Mouse (Mus musculus) frontal cortex, postnatal 10 days (tissue): Measurements from ENCODE around the gene Epgn.

ENCODE experiments used
- DNase-seq, 2 experiments: peaks; one replicate each; pipeline ENCODE4 v3.0.0; 2022; ENCODE audit warnings: low spot score in 2 of 2, mixed read lengths in 1 of 2

Epgn gene

DNA sequence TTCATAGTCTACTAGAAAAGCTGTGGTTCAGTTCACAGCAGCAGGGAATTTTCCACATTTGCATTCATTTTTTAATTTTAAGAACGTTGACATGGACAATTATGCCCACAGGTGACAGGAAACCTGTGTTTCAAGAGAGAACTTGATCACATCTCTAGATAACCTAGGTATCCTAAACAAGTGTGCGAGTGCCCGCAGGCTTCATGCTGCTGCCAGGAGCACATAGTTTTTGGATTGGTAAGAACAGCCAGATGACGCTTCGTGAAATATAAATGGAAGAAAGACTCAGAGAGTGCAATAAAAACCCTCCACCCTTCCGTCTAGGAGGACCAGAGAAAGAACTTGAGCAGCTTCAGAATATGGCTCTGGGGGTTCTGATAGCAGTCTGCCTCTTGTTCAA, at the start of gene Epgn:
Gene Epgn, plus strand, starts transcription at position 301 of the 400 bp plus-strand sequence.
- DNase-seq = no peak

DNA sequence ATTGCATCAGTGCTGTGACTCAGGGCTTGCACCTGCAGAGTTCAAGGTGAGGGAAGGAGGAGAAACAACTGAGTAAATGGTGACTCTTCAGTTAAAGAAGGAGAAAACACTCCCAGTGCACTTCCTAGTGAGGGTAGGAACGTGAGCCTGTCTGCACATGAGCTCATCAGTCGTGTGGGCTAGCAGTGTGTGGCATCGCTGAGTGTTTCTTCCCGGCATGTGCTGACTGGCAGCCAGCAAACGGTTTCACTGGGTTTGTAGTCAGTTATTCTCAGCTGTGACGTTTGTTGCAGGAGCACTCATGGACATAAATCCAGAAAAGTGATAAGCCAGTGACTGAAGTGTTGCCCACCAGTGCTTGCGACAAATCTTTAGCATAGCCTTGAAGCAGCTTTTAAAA, 47.0 kb upstream of the Epgn start:
- DNase-seq = no peak

DNA sequence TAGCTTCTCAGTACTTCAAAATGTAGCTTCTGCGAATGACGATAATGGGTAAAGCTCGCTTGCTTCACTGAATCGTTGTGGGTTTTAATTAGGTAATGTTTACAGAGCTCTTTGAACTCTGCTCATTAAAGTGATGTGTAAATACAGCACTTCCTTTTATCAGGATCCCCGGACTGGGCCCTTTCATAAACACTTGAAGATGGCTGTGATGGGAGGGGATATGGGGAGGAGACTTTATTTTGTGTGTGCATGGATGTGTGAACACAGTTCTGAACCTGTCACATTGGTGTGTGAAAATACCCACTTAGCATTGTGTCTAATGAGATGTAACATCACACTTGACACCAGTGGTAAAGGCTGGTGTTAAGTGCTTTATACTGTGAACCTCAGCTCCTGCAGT, 39.7 kb upstream of the Epgn start:
- no peak for DNase-seq

DNA sequence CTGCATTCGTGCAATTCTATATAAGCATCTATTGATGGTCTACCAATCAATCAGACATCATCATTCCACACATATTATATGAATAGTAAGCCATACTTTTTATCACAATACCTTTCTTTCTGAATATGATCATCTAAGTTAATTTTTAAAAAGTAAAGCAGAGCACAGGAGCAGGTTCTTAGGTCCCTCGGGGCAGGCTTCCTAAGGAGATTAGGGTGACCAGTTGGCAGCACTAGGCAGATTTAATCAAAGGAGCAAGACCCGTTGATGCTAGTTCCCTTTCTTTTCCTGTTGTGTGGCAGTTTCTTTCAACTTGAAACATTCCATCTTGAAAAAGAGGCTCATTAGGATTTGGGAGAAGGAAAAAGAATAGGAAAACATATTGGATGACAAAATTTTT, 39.1 kb upstream of the Epgn start:
- no peak for DNase-seq

DNA sequence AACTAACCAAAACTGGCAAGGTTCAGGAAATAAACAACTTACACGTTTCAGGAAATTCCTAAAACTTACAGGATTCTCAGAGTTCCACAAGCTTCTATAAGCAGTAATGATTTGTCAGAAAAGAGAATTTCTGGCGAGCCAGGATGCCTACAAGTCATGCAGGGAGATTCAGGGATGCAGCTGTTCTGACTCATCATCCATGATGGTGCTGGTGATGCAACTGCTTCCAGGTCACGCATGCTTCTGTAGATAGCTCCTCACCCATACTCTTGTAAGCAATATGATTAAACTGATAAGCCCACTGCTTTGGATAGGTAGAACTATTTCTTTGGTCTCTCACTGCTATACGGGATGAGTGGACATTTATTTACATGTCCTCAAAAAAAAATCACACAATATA, 38.7 kb upstream of the Epgn start:
- no peak for DNase-seq

DNA sequence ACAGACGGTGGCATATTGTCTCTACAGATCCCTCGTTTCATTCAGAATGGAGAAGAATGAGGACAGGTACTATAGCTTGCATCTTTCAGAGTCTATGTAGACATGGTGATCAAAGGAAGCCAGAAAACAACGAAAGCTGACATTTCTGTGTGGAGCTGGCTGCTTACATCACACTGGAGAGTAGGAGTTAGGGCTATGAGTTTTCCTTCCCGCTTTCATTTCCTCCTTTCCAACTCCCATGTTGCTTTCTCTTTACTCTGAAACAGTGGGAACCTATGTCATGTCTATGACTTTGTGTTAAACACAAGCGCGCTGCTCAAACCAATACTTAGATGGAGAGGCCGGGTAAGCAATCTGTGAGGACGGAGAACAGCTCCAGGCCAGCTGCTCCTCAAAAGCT, 27.3 kb upstream of the Epgn start:
- no peak for DNase-seq

DNA sequence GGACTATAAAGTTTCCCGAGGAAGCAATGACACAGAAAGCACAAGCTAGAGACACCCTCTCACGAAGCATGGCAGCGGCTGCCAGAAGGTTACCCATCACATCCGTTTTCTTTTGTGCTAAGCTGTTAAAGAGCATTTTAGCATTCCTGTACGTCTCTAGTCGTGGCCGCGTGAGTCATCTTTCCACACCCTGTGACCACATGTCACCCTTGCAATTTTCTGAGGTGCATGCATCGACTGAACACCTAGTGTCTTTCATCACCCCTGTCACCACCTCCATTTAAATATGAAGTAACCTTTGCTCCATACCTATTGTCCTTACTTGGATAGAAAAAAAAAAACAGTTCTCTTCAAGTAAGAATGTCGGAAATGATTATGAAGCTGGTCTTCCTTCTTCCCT, 12.0 kb upstream of the Epgn start:
- DNase-seq = no peak

DNA sequence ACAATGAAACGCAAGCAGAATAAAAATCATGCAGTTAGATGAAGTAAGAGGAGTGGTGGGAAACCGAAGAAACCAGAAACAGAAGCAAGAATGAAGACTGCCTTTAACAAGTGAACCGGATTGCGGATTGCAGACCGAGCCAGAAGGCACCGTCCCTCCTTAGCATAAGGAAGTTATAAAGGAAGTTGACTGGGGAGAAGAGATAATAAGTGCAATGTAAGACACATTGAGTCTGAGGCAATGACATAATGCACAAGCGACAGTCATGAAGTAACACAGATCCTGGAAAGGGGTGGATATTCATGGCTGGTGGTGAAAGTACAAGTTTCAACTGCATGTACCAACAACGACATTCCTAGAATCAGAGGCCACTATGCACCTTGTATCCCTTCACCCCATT, 4.2 kb upstream of the Epgn start:
- DNase-seq = no peak

DNA sequence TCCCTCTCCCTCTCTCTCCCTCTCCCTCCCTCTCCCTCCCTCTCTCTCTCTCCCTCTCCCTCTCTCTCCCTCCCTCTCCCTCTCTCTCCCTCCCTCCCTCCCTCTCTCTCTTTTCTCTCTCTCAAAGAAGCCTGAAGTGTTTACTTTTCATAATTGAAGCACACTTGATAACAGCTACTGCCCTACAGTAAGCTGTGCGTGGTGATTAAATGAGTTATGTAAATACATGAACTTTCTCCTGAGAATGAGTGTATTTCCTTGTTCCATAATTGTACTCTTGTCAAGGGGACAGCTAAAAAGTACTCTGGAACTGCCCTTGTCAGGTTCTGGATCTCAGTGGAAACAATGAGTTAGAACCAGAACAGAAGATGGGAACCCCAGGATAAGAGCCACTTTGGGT, 576 bp downstream of the Epgn start:
- DNase-seq = no peak

DNA sequence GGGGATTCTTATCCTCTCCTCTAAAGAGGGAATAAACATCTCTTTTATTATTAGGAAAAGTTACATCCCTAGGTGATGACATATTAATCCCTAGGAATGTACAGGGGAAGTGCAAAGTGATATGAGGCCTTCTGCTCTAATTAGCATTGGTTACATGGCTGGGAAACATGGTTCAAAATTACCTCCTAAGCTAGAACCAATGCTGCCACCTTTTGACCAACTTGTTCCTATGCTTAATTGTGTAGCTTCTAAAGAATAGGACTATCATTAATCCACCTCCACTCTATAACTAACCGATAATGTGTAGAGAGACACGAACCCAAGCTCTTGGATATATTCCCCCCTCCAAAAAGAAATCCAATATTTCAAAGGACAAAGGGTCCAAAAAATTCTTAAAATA, 3.4 kb downstream of the Epgn start:
- no peak for DNase-seq

DNA sequence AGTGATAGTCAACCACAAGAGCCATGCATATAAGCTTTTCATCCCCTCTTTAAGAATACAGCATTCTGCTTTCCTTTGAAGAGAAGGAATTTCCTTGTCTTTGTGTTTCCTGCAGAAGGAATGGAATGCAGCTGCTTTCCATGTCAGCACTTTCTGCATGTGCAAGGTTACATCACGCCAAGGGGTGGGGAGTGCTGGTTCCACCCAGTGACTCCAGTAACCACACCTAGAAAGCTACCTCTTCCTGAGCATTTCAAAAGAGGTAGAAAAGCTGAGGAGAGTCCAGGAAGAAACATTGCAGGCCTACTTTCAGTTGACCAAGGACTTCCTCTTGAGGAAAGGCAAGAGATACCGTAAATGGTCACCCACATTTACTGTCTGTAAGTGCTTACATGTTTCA, 8.1 kb downstream of the Epgn start:
- DNase-seq = no peak

DNA sequence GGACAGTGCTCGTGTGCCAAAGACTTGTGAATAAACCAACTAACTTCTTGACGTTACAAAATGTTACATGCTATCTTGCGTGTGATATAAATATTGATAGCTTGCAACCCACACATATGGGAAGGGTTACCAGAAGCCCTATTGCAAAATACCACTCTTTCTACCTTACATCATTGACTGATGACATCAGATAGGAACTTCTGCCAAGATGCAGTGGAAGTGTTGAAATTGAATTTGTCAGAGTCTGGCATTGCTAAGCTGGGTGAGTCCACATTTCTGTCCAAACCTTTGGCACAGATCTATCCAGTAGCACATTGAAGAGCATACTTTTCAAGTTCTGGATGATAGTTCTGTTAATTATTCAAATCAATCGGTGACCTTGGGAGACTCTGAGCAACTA, 9.4 kb downstream of the Epgn start:
- DNase-seq = no peak

DNA sequence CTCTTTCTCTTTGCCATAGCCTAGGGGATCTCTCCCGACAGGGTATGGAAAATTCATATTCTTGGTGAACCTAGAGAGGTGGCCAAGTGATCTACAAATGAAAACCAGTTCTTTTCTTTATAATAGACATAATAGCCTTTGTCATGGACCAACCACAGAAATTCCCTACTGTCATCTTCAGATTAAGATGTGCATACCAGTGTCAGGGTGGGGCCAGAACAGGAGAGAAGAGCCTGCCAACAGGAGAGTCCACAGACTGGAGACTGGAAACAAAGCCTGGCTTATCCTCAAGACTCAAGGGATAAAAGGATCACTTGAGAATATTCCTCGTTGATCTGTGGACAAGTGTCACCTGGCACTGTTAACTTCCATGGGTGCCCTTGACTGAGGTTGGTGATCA, 10.5 kb downstream of the Epgn start:
- no peak for DNase-seq

DNA sequence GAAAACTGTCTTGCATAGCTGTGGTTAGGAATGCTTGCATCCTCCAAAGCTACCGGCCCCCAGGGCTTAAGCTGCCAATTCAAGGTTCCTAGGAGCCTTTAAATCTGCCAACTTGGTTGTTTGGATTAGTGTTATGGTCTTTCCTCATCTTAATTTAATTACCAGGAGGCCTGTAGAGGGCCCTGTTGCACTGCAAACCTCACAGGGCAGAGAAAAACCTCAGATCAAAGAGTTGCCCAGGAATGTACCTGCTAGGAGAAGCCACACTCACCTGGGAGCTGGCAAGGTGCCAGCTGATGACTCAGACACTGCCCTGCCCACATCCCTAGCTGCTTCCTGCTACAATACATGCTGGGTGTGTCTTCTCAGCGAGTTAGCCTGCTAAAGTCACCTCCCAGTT, 11.3 kb downstream of the Epgn start:
- DNase-seq = no peak

DNA sequence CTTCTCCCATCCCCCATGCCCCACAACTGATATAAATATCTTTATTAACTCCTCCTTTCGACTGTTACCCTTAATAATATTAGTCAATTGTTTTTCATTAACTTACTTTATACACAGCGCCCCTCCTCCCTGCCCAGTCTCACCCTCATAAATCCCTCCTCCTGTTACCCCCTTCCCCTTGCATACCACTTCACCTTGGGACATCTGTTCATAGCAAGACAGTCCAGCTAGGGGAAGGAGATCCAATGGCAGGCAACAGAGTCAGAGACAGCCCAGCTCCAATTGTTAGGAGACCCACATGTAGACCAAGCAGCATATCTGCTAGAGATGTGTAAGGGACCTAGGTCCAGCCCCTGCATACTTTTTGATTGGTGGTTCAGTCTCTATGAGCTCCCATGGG, 11.7 kb downstream of the Epgn start:
- DNase-seq = no peak

DNA sequence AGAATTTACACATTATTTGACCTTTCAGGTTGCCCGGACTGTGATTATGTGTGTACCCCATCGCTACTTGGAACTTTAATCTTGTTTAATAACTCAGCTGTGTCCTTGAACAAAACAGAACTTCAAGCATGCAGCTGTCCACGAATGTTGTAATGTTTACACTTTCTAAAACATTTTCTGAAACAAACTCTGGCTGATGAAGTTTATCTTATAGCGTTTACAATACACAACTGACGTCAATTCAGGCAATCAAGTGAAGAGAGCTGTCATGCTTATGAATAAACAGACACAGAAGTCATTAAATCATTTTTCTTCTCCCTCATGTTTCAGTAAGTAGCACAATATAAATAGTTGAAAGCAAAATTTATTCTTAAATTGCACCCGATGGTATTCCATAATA, 20.7 kb downstream of the Epgn start:
- DNase-seq = no peak

DNA sequence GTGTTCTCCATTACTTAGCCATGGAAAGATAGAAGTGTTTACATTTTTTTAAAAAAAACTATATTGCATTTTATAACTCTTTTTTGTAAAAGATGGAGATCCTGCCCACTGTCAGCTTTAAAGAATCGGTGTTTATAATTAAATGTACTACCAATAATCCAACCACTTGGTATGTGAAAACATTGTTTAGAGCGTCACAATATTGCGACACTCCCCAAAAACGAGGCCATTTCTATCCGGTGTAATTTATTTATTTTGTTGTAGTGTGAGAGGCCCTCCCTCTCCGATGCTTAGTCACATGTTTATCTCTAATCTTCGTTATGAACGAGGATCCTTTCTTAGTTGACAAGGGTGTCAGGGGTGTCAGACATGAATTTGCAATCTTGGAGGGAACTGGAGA, 21.1 kb downstream of the Epgn start:
- no peak for DNase-seq

DNA sequence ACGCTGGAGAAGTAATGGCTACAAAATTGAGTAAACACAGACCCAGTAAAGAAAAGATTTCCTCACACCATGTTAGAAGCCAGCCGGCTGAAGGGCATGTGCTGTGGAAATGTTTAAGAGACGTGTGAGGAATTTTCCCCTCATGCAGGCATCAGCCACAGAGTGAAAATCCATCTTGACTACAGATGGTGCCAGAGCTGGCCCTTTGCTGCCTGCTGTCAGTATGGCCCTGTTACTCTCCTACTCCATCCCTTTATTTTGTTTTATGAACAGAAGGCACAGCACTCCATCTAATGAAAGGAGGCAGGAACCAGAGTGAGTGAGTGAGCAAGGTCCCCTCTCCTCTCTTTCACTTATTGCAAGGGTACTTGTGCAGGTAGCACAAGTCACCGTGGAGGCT, 45.1 kb downstream of the Epgn start:
- no peak for DNase-seq

DNA sequence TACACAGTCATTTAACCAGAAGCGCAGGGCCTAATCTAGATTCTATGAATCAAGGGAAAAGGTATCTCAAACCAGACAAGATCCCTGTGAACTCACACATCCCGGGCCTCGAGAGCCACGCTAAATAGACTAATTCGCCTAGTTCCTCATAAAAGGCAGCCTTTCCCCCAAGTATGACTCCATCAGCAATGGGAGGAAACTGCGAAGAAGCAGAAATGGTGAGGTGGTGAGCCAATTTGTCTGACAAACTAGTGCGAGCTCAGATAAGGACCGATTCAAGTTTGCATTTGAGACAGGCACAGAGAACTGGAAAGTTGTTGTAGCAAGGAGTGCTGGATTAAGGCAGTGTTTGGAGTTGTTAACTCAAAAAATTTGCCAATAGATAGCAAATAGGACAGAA, 46.4 kb downstream of the Epgn start:
- no peak for DNase-seq

DNA sequence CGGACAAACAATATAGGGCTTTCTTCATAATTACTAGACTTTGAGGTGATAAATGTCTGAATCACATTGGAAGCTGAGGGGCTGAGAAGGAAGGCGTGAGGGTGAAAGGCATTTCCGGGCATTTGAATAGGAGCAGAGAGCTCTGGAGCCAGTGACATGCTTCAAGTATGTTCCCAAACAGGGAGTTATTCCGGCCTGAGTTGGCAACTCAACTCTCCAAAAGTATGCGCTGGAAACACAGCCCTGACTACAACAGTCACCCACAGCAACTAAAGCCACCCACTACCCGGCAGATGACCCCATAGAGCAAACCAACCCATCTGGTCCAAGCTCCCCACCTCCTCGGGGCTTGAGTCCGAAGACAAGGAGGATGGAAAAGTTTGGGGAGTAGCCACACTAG, 46.8 kb downstream of the Epgn start:
- no peak for DNase-seq

DNA sequence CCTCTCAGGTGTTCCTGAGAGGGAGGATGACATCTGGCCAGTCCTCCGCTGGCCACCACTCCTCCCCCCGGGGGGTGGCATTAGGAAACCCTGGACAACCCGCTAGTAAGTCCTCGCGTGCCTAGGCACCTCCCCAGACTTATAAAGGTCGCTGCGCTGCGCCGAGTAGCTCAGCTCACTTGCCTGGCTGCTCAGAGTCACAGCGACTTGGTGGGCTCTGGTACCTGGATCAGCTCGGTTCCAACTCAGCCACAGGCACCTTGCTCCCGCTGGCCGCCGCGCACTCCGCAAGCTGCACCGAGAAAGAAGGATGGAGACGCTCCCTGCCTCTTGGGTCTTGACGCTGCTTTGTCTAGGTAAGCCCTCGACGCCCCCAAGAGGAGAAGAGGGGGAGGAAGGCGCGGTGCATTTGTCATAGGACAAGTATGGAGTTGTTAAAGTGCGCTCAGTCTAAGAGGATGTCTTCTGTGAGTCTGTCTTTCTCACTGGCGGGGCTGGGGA, 47.2 kb downstream of the Epgn start, which contains the start of gene Ereg:
Gene Ereg, plus strand, starts transcription at position 173 of the 501 bp plus-strand sequence.
- no peak for DNase-seq

DNA sequence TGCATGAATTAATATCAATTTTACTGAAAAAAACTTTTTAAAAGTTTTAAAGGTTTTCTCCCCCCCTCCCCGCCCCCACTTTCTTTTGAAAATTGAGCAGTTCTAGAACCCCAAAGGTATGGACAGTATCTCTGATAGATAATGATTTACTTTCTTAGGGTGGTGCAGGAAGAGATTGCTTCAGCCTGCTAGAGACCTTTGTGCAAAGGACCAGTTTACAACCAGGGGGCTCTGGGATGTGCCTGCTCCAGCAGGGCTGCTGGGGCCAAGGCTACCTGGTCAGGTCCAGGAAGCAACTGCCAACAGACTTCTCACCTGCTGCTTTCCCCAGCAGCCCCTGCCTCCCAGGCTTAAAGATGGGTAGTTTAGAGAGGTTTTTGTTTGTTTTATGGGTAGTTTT, 47.8 kb downstream of the Epgn start:
- DNase-seq = no peak

DNA sequence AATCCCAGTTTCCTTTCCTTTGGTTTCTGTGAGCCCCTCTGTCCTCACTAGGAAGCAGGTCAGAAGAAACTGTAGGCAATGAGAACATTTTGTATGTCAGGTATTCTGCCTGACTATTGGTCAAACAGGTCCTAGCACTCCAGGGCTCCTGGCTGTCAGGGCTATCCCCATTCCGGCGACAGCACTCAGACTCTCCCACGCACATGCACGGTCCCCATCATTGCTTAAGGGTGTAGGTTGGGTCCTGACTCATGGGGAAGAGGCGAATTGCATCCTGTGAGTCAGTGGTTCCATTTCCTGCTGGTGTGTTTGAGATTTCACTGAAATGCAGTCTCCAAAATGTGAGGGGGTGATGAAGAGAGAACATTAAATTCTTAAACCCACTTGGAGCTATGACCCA, 55.8 kb downstream of the Epgn start:
- no peak for DNase-seq
